Mouse (Mus musculus): Measurements from ENCODE around the gene Arhgef7. TPM values are rescaled to one million over a fixed set of nuclear protein-coding genes. Genes with fewer than 3 reads are reported as not detected.

Gene Arhgef7
- polyA plus RNA-seq (2015; fragmentation: Nextera tagmentation; extraction: Ambion mirVana): 12.6 and 13.7 TPM in 2 replicates

- Histone ChIP-seq H3K9me3 (ENCODE audit: control insufficient read depth, low read length) (no peaks in the 10 kb centered on the region), H3K4me3 (ENCODE audit: low read depth, low read length) (peak within 1 kb of the TSS; percentile 49), H3K4me2 (replicated peaks; ENCODE audit: low read depth) (peak within 1 kb of the TSS; percentile 77), H3K27ac (replicated peaks) (no peak within 1 kb of the TSS), H3K9ac (ENCODE audit: low read length) (peak within 1 kb of the TSS; percentile 56), H3K36me3 (ENCODE audit: control insufficient read depth, insufficient read depth, low read length) (no peaks in the 10 kb centered on the region), H3K4me1 (replicated peaks; ENCODE audit: control insufficient read depth, insufficient read depth) (no peaks in the 10 kb centered on the region), H3K27me3 (ENCODE audit: control insufficient read depth, insufficient read depth, low read length) (peaks cover 10% of the 10 kb centered on the region; the same call in 1 of the 2 replicates)
- under 1% methylated on average over 79 of the region's 127 CpGs for WGBS
- TF ChIP-seq EP300 (optimal IDR thresholded peaks at IDR 0.05) (no peak), CTCF (IDR thresholded peaks at IDR 0.05; ENCODE audit: low read depth) (no peak)
- ATAC-seq (ENCODE audit: low FRiP score, low TSS enrichment) (peak; percentile 68), DNase-seq (ENCODE audit: low spot score) (peak; percentile 30)
Observed at GRCm38 (mm10) chr8:11727651-11728481, at the start of gene Arhgef7. Arhgef7 (plus strand) TSS chr8:11727721.

GRCm38 (mm10) chr8:11684558-11684957 lies 43.0 kb upstream of the Arhgef7 start:
- no peak for ATAC-seq (ENCODE audit: low FRiP score, low TSS enrichment)
- Histone ChIP-seq H3K36me3 (ENCODE audit: control insufficient read depth, insufficient read depth, low read length) (no peaks in the 10 kb centered on the region), H3K27ac (replicated peaks) (no peak overlapping the region), H3K4me3 (ENCODE audit: low read depth, low read length) (no peak overlapping the region), H3K27me3 (ENCODE audit: control insufficient read depth, insufficient read depth, low read length) (no peaks in the 10 kb centered on the region), H3K9ac (ENCODE audit: low read length) (no peak overlapping the region), H3K9me3 (ENCODE audit: control insufficient read depth, low read length) (no peaks in the 10 kb centered on the region), H3K4me2 (replicated peaks; ENCODE audit: low read depth) (no peak overlapping the region), H3K4me1 (replicated peaks; ENCODE audit: control insufficient read depth, insufficient read depth) (no peaks in the 10 kb centered on the region)
- no peak for TF ChIP-seq EP300 (optimal IDR thresholded peaks at IDR 0.05)
- TF ChIP-seq CTCF (IDR thresholded peaks at IDR 0.05; ENCODE audit: low read depth): no peak
- WGBS: 76% methylated on average over 7 of the region's 7 CpGs
- no peak for DNase-seq (ENCODE audit: low spot score)

GRCm38 (mm10) chr8:11687251-11687650 lies 40.3 kb upstream of the Arhgef7 start:
- Histone ChIP-seq H3K4me1 (replicated peaks; ENCODE audit: control insufficient read depth, insufficient read depth) (no peaks in the 10 kb centered on the region), H3K9ac (ENCODE audit: low read length) (no peak overlapping the region), H3K27ac (replicated peaks) (no peak overlapping the region), H3K27me3 (ENCODE audit: control insufficient read depth, insufficient read depth, low read length) (no peaks in the 10 kb centered on the region), H3K9me3 (ENCODE audit: control insufficient read depth, low read length) (no peaks in the 10 kb centered on the region), H3K4me3 (ENCODE audit: low read depth, low read length) (no peak overlapping the region), H3K36me3 (ENCODE audit: control insufficient read depth, insufficient read depth, low read length) (no peaks in the 10 kb centered on the region), H3K4me2 (replicated peaks; ENCODE audit: low read depth) (no peak overlapping the region)
- WGBS: 75% methylated on average over 5 of the region's 5 CpGs
- TF ChIP-seq EP300 (optimal IDR thresholded peaks at IDR 0.05): no peak
- TF ChIP-seq CTCF (IDR thresholded peaks at IDR 0.05; ENCODE audit: low read depth): no peak
- ATAC-seq (ENCODE audit: low FRiP score, low TSS enrichment) (no peak), DNase-seq (ENCODE audit: low spot score) (no peak)

GRCm38 (mm10) chr8:11689945-11690344 lies 37.6 kb upstream of the Arhgef7 start:
- DNase-seq (ENCODE audit: low spot score) (no peak), ATAC-seq (ENCODE audit: low FRiP score, low TSS enrichment) (no peak)
- Histone ChIP-seq H3K9me3 (ENCODE audit: control insufficient read depth, low read length) (no peaks in the 10 kb centered on the region), H3K4me2 (replicated peaks; ENCODE audit: low read depth) (no peak overlapping the region), H3K4me3 (ENCODE audit: low read depth, low read length) (no peak overlapping the region), H3K36me3 (ENCODE audit: control insufficient read depth, insufficient read depth, low read length) (no peaks in the 10 kb centered on the region), H3K27me3 (ENCODE audit: control insufficient read depth, insufficient read depth, low read length) (no peaks in the 10 kb centered on the region), H3K9ac (ENCODE audit: low read length) (no peak overlapping the region), H3K4me1 (replicated peaks; ENCODE audit: control insufficient read depth, insufficient read depth) (no peaks in the 10 kb centered on the region), H3K27ac (replicated peaks) (no peak overlapping the region)
- WGBS: 62% methylated on average over 7 of the region's 7 CpGs
- no peak for TF ChIP-seq EP300 (optimal IDR thresholded peaks at IDR 0.05)
- no peak for TF ChIP-seq CTCF (IDR thresholded peaks at IDR 0.05; ENCODE audit: low read depth)

- Histone ChIP-seq H3K4me2 (replicated peaks; ENCODE audit: low read depth) (no peak overlapping the region), H3K4me1 (replicated peaks; ENCODE audit: control insufficient read depth, insufficient read depth) (no peaks in the 10 kb centered on the region), H3K4me3 (ENCODE audit: low read depth, low read length) (no peak overlapping the region), H3K9ac (ENCODE audit: low read length) (no peak overlapping the region), H3K36me3 (ENCODE audit: control insufficient read depth, insufficient read depth, low read length) (no peaks in the 10 kb centered on the region), H3K9me3 (ENCODE audit: control insufficient read depth, low read length) (no peaks in the 10 kb centered on the region), H3K27ac (replicated peaks) (no peak overlapping the region), H3K27me3 (ENCODE audit: control insufficient read depth, insufficient read depth, low read length) (no peaks in the 10 kb centered on the region)
- WGBS: 68% methylated on average over 6 of the region's 6 CpGs
- DNase-seq (ENCODE audit: low spot score) (no peak), ATAC-seq (ENCODE audit: low FRiP score, low TSS enrichment) (no peak)
- TF ChIP-seq CTCF (IDR thresholded peaks at IDR 0.05; ENCODE audit: low read depth) (no peak), EP300 (optimal IDR thresholded peaks at IDR 0.05) (no peak)
Observed at GRCm38 (mm10) chr8:11691284-11691683, 36.2 kb upstream of the Arhgef7 start.

- Histone ChIP-seq H3K36me3 (ENCODE audit: control insufficient read depth, insufficient read depth, low read length) (no peaks in the 10 kb centered on the region), H3K27ac (replicated peaks) (no peak overlapping the region), H3K4me3 (ENCODE audit: low read depth, low read length) (no peak overlapping the region), H3K4me2 (replicated peaks; ENCODE audit: low read depth) (no peak overlapping the region), H3K4me1 (replicated peaks; ENCODE audit: control insufficient read depth, insufficient read depth) (no peaks in the 10 kb centered on the region), H3K9me3 (ENCODE audit: control insufficient read depth, low read length) (no peaks in the 10 kb centered on the region), H3K27me3 (ENCODE audit: control insufficient read depth, insufficient read depth, low read length) (no peaks in the 10 kb centered on the region), H3K9ac (ENCODE audit: low read length) (no peak overlapping the region)
- WGBS: 89% methylated on average over 6 of the region's 6 CpGs
- TF ChIP-seq EP300 (optimal IDR thresholded peaks at IDR 0.05) (no peak), CTCF (IDR thresholded peaks at IDR 0.05; ENCODE audit: low read depth) (no peak)
- ATAC-seq (ENCODE audit: low FRiP score, low TSS enrichment) (no peak), DNase-seq (ENCODE audit: low spot score) (no peak)
Observed at GRCm38 (mm10) chr8:11691761-11692160, 35.8 kb upstream of the Arhgef7 start.

Measured in stomach, postnatal 0 days (tissue).